Mouse (Mus musculus) midbrain, postnatal 0 days (tissue): ENCODE data around the gene Akap9. TPM values are rescaled to one million over a fixed set of nuclear protein-coding genes. Genes with fewer than 3 reads are reported as not detected.

Experiments used
- ATAC-seq: fragments of 200-750 bp; cut with Nextera tagmentation; 2 replicates; pipeline ENCODE4 v1.8.0; 2017; ENCODE audit warnings: moderate number of reproducible peaks, mild to moderate bottlenecking, moderate TSS enrichment, moderate library complexity; ENCODE audit not compliant: low FRiP score
- DNase-seq: peaks from one replicate; pipeline ENCODE4 v3.0.0-alpha.2; 2015; ENCODE audit warnings: low spot score
- H3K27ac ChIP-seq: fragments of 300-500 bp; sonication (generic); 2 replicates; pipeline ENCODE4 v1.5.1; 2014; ENCODE audit warnings: low read depth, mild to moderate bottlenecking, low read length, mixed read lengths
- H3K27me3 ChIP-seq: fragments of 300-500 bp; sonication (generic); 2 replicates; pipeline ENCODE4 v1.6.1; 2014; ENCODE audit warnings: low read length, control low read depth, mixed read lengths; ENCODE audit not compliant: insufficient read depth
- H3K36me3 ChIP-seq: fragments of 300-500 bp; sonication (generic); 2 replicates; pipeline ENCODE4 v1.6.1; 2014; ENCODE audit warnings: low read length, control low read depth, mixed read lengths; ENCODE audit not compliant: insufficient read depth
- H3K4me1 ChIP-seq: fragments of 300-500 bp; sonication (generic); 2 replicates; pipeline ENCODE4 v1.6.1; 2014; ENCODE audit warnings: mild to moderate bottlenecking, control low read depth, antibody characterized with exemption, low read length, mixed read lengths; ENCODE audit not compliant: insufficient read depth
- H3K4me2 ChIP-seq: fragments of 300-500 bp; sonication (generic); 2 replicates; pipeline ENCODE4 v1.6.1; 2014; ENCODE audit warnings: low read depth, mild to moderate bottlenecking, low read length, mixed read lengths; ENCODE audit not compliant: poor library complexity, severe bottlenecking
- H3K4me3 ChIP-seq: fragments of 300-500 bp; sonication (generic); 2 replicates; pipeline ENCODE4 v1.5.1; 2014; ENCODE audit warnings: low read depth, mild to moderate bottlenecking, low read length, moderate library complexity
- H3K9ac ChIP-seq: fragments of 300-500 bp; sonication (generic); replicated peaks from 2 replicates; pipeline ENCODE4 v1.6.1; 2014; ENCODE audit warnings: mild to moderate bottlenecking, low read length, moderate library complexity, mixed read lengths; ENCODE audit not compliant: poor library complexity, severe bottlenecking
- H3K9me3 ChIP-seq: fragments of 300-500 bp; sonication (generic); 2 replicates; pipeline ENCODE4 v1.6.1; 2016; ENCODE audit warnings: low read length, control low read depth
- CTCF ChIP-seq: IDR thresholded peaks from 2 replicates; pipeline ENCODE4 v1.5.1; 2016; ENCODE audit warnings: antibody characterized with exemption, mild to moderate bottlenecking
- WGBS: fragments of 180-500 bp; shearing (Covaris S2); extraction: QIAGEN DNeasy Blood & Tissue Kit; methylation state at CpG from one replicate; pipeline ENCODE4 v1.1.7; 2014; 5-methylcytosine and 5-hydroxymethylcytosine counted together
- polyA plus RNA-seq: library from polyadenylated mRNA; unstranded; fragments of >200 nt; fragmentation: Nextera tagmentation; extraction: Ambion mirVana; gene quantifications from 2 replicates; pipeline ENCODE4 v1.2.1, GENCODE M21; 2015
- total RNA-seq: library from RNA; depleted of rRNA; stranded (reverse); fragments of >200 nt; gene quantifications from 2 replicates; pipeline ENCODE4 v1.2.3, GENCODE M21; 2014

The Akap9 gene
- total and polyA plus RNA-seq, 2 experiments from 2014 or later: 43.6 to 284 TPM

GRCm38 (mm10) chr5:3905471-3905870, 22.4 kb upstream of the Akap9 start:
- Histone ChIP-seq H3K27me3 (no peaks in the 10 kb centered on the region), H3K9ac (no peak overlapping the region), H3K36me3 (no peaks in the 10 kb centered on the region), H3K4me2 (no peak overlapping the region), H3K27ac (no peak overlapping the region), H3K4me1 (no peaks in the 10 kb centered on the region), H3K9me3 (no peaks in the 10 kb centered on the region), H3K4me3 (no peak overlapping the region)
- TF ChIP-seq CTCF: no peak
- no peak for ATAC-seq
- no peak for DNase-seq
- 74% methylated on average over 2 of the region's 2 CpGs for WGBS

GRCm38 (mm10) chr5:3922350-3922749, 5.5 kb upstream of the Akap9 start:
- TF ChIP-seq CTCF: no peak
- WGBS: 91% methylated on average over 2 of the region's 2 CpGs
- Histone ChIP-seq H3K36me3 (no peaks in the 10 kb centered on the region), H3K4me1 (no peaks in the 10 kb centered on the region), H3K9me3 (no peaks in the 10 kb centered on the region), H3K9ac (no peak overlapping the region), H3K4me2 (no peak overlapping the region), H3K27ac (no peak overlapping the region), H3K27me3 (no peaks in the 10 kb centered on the region), H3K4me3 (no peak overlapping the region)
- no peak for DNase-seq
- no peak for ATAC-seq

GRCm38 (mm10) chr5:3926666-3927065, 1.2 kb upstream of the Akap9 start:
- Histone ChIP-seq H3K27ac (peak overlapping the region; percentile 99), H3K4me3 (no peak overlapping the region), H3K9me3 (no peaks in the 10 kb centered on the region), H3K27me3 (no peaks in the 10 kb centered on the region), H3K9ac (0 out of 2 replicates have a peak overlapping the region, but pooled peaks have one; percentile 14), H3K36me3 (no peaks in the 10 kb centered on the region), H3K4me2 (peak overlapping the region; percentile 70; the same call in 1 of the 2 replicates), H3K4me1 (peaks cover 5% of the 10 kb centered on the region; the same call in 1 of the 2 replicates)
- 14% methylated on average over 4 of the region's 4 CpGs for WGBS
- ATAC-seq (no peak), DNase-seq (no peak)
- TF ChIP-seq CTCF: no peak

GRCm38 (mm10) chr5:3928690-3929046, 814 bp downstream of the Akap9 start:
- 1% methylated on average over 12 of the region's 12 CpGs for WGBS
- Histone ChIP-seq H3K27ac (peak overlapping the region; percentile 99), H3K4me2 (peak overlapping the region; percentile 70), H3K4me1 (peaks cover 7% of the 10 kb centered on the region; the same call in 1 of the 2 replicates), H3K9me3 (no peaks in the 10 kb centered on the region), H3K36me3 (no peaks in the 10 kb centered on the region), H3K4me3 (peak overlapping the region; percentile 96), H3K27me3 (no peaks in the 10 kb centered on the region), H3K9ac (peak overlapping the region; percentile 99)
- ATAC-seq (peak; percentile 71), DNase-seq (peak; percentile 66)
- no peak for TF ChIP-seq CTCF

- WGBS: 49% methylated on average over 5 of the region's 5 CpGs
- H3K36me3 ChIP-seq: no peaks in the 10 kb centered on the region
- H3K9me3 ChIP-seq: no peaks in the 10 kb centered on the region
- no peak overlapping the region for H3K27ac ChIP-seq
- no peak overlapping the region for H3K9ac ChIP-seq
- H3K4me2 ChIP-seq: peak overlapping the region; percentile 70
- ATAC-seq (no peak), DNase-seq (no peak)
- peak overlapping the region; percentile 96 for H3K4me3 ChIP-seq
- peaks cover 7% of the 10 kb centered on the region; the same call in 1 of the 2 replicates for H3K4me1 ChIP-seq
- no peak for TF ChIP-seq CTCF
- H3K27me3 ChIP-seq: no peaks in the 10 kb centered on the region
Measured at GRCm38 (mm10) chr5:3930760-3931159, 2.9 kb downstream of the Akap9 start.

GRCm38 (mm10) chr5:3931636-3932035, 3.8 kb downstream of the Akap9 start:
- Histone ChIP-seq H3K4me3 (no peak overlapping the region), H3K27ac (no peak overlapping the region), H3K27me3 (no peaks in the 10 kb centered on the region), H3K4me2 (no peak overlapping the region), H3K36me3 (no peaks in the 10 kb centered on the region), H3K4me1 (peaks cover 7% of the 10 kb centered on the region; the same call in 1 of the 2 replicates), H3K9ac (no peak overlapping the region), H3K9me3 (no peaks in the 10 kb centered on the region)
- no peak for TF ChIP-seq CTCF
- ATAC-seq: no peak
- WGBS: 91% methylated on average over 3 of the region's 3 CpGs
- no peak for DNase-seq
